Mouse (Mus musculus) bone marrow macrophage, adult 2 months (primary cell): Measurements from ENCODE around the gene 4931406P16Rik.

Experiments used
- CTCF ChIP-seq: IDR thresholded peaks from 2 replicates; pipeline ENCODE4 v1.5.1; 2012; ENCODE audit warnings: low read depth, mild to moderate bottlenecking, low read length, moderate library complexity
- POLR2A ChIP-seq: IDR thresholded peaks from 2 replicates; pipeline ENCODE4 v1.6.1; 2012; ENCODE audit warnings: mild to moderate bottlenecking, low read depth, low read length, borderline replicate concordance

DNA sequence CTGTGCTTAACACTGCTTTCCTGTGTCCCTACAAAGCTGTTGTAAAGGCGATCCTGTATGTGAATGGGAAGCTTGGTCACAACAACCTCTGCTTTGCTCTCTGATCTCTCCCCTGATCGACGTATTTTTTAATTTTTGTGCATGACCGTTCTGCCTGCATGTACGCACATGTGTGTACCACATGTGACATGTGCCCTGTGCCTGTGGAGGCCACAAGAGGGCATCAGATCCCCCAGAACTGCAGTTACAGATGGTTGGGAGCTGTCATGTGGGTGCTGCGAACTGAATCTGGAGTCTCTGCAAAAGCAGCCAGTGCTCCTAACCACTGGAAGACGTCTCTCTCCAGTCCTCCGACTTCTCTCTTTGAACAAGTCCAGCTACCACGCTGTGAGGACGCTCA lies 91.0 kb downstream of the 4931406P16Rik start:
- TF ChIP-seq POLR2A, result no peak
- TF ChIP-seq CTCF, result no peak
